Mouse (Mus musculus) brown adipose tissue, adult 24 weeks (tissue): ENCODE results near the gene Slc15a3. TPM values are rescaled to one million over a fixed set of nuclear protein-coding genes. Genes with fewer than 3 reads are reported as not detected.

Experiments used
- H3K27ac ChIP-seq: fragments of 200-500 bp; replicated peaks from 2 replicates; pipeline ENCODE4 v1.5.1; 2012; ENCODE audit warnings: low read depth, mild to moderate bottlenecking, low read length
- H3K4me1 ChIP-seq: fragments of 200-500 bp; 2 replicates; pipeline ENCODE4 v1.6.1; 2012; ENCODE audit warnings: low read length, mixed read lengths; ENCODE audit not compliant: control insufficient read depth, insufficient read depth, insufficient read length
- H3K4me3 ChIP-seq: fragments of 200-500 bp; 2 replicates; pipeline ENCODE4 v1.5.1; 2012; ENCODE audit warnings: low read depth, mild to moderate bottlenecking, low read length, moderate library complexity; ENCODE audit not compliant: insufficient read depth
- polyA plus RNA-seq: library from polyadenylated mRNA; stranded (reverse); fragments of >200 nt; gene quantifications from 2 replicates; pipeline ENCODE4 v1.2.4, GENCODE M21; 2012; ENCODE audit not compliant: missing spikeins, insufficient read depth, insufficient read length

Slc15a3 gene
- polyA plus RNA-seq, 1 experiment: 2.1 TPM

DNA sequence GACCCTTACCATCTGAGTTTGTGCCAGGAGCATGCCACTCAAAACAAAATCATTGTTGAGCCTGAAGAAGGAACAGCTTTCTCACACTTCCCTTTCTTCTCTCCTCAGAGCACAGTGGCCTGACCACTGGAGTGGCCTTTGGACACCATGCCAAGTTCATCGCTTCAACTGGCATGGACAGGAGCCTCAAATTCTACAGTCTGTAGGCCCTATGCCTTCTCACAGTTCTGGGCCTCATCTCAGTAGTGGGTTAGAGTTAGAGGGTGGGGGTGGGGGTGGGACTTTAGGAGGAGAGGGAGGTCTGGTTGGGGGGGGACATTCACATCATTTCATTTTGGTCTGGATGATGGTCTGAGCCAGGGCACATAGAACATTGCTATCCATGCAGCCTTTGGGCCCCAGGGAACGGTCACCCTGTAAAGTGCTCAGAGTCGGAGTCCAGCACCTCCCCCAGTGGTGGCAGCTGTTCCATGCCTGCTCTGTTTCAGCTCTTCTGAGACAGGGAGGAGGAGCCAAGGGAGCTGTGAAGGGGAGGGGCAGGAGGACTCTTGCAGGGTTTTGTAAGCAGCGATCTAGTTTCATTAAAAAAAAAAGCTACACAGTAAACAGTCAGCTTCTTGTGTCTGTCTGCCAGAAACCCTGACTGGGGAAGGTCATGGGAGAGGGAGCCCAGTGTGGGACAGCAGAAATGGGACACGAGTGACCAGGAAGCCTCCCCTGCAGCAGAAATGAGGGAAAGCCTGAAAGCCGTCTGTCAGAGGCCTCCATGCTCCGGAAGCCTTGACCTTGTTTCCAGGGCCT is 65.6 kb downstream of the Slc15a3 start:
- peaks cover 3% of the 10 kb centered on the region for H3K4me1 ChIP-seq
- peak overlapping the region; percentile 76 for H3K27ac ChIP-seq
- H3K4me3 ChIP-seq: peak overlapping the region; percentile 7; the same call in 1 of the 2 replicates

DNA sequence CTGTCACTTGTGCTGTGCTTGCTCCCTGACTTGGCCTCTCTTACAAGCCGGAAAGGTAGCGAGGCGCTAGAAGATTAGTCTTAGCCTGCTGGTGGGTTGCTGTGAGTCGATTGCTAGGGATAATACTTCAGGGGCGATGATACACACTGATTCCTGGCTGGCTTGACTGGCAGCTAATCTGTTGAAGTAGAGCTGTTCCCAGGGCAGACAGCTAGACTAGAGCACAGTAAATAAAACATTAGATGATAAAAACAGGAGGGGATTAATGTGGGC is 66.1 kb downstream of the Slc15a3 start:
- peak overlapping the region; percentile 7; the same call in 1 of the 2 replicates for H3K4me3 ChIP-seq
- peaks cover 3% of the 10 kb centered on the region for H3K4me1 ChIP-seq
- H3K27ac ChIP-seq: peak overlapping the region; percentile 76

- peaks cover 3% of the 10 kb centered on the region for H3K4me1 ChIP-seq
These were observed 68.4 kb downstream of the Slc15a3 start for GRCm38 (mm10) chr19:10907891-10908290.

More at GRCm38 (mm10) chr19:10907891-10908290, 68.4 kb downstream of the Slc15a3 start:
- Histone ChIP-seq H3K27ac (no peak overlapping the region), H3K4me3 (no peak overlapping the region)

Other genes with a start within 250 kb of the Slc15a3 start
- 89.1 and 92.5 TPM in 2 replicates for gene Ddb1, start 234.4 kb upstream of the Slc15a3 start, polyA plus RNA-seq
- gene Tkfc, start 234.1 kb upstream of the Slc15a3 start, polyA plus RNA-seq: 8.0 and 11.4 TPM in 2 replicates
- not detected in 2 replicates for gene Vwce, start 205.5 kb upstream of the Slc15a3 start, polyA plus RNA-seq
- not detected in 2 replicates for gene Pga5, start 161.7 kb upstream of the Slc15a3 start, polyA plus RNA-seq
- 8.5 and 10.1 TPM in 2 replicates for gene Vps37c, start 151.0 kb upstream of the Slc15a3 start, polyA plus RNA-seq
- gene Cd5, start 100.7 kb upstream of the Slc15a3 start, polyA plus RNA-seq: not detected in 2 replicates
- gene Cd6, start 9.7 kb upstream of the Slc15a3 start, polyA plus RNA-seq: not detected in 2 replicates
- 1.7 and 2.1 TPM in 2 replicates for gene Tmem132a, start 30.2 kb downstream of the Slc15a3 start, polyA plus RNA-seq
- 75.1 and 80.3 TPM in 2 replicates for gene Tmem109, start 42.3 kb downstream of the Slc15a3 start, polyA plus RNA-seq
- gene Prpf19, start 55.5 kb downstream of the Slc15a3 start, polyA plus RNA-seq: 64.9 and 65.6 TPM in 2 replicates
- not detected in 2 replicates for gene Zp1, start 80.9 kb downstream of the Slc15a3 start, polyA plus RNA-seq
- not detected in 2 replicates for gene Ptgdr2, start 97.4 kb downstream of the Slc15a3 start, polyA plus RNA-seq
- gene Ccdc86, start 109.5 kb downstream of the Slc15a3 start, polyA plus RNA-seq: 3.8 and 4.0 TPM in 2 replicates
- not detected in 2 replicates for gene Ms4a10, start 134.9 kb downstream of the Slc15a3 start, polyA plus RNA-seq
- not detected in 2 replicates for gene Ms4a15, start 153.5 kb downstream of the Slc15a3 start, polyA plus RNA-seq
- not detected in 2 replicates for gene Ms4a18, start 178.3 kb downstream of the Slc15a3 start, polyA plus RNA-seq
- 1.4 and 2.8 TPM in 2 replicates for gene Ms4a8a, start 241.4 kb downstream of the Slc15a3 start, polyA plus RNA-seq